Mouse (Mus musculus) olfactory bulb, adult 2 months (tissue): Measurements from ENCODE around the gene Prokr2.

Source experiments
- CTCF ChIP-seq: fragments of 200-500 bp; IDR thresholded peaks from 2 replicates; pipeline ENCODE4 v1.5.1; 2012; ENCODE audit warnings: low read depth, mild to moderate bottlenecking, low read length, moderate library complexity; ENCODE audit not compliant: insufficient read depth
- POLR2A ChIP-seq: fragments of 200-500 bp; IDR thresholded peaks from 2 replicates; pipeline ENCODE4 v1.6.1; 2012; ENCODE audit warnings: mild to moderate bottlenecking, low read depth, low read length, moderate library complexity; ENCODE audit not compliant: insufficient read depth

- TF ChIP-seq CTCF (no peak), POLR2A (no peak)
These were observed 10.1 kb downstream of the Prokr2 start for GRCm38 (mm10) chr2:132375135-132375534.
